Mouse (Mus musculus): ENCODE results near the gene Cdc42bpa. TPM values are rescaled to one million over a fixed set of nuclear protein-coding genes. Genes with fewer than 3 reads are reported as not detected.

Cdc42bpa gene
- polyA plus RNA-seq, 1 experiment: 80.2 TPM

DNA sequence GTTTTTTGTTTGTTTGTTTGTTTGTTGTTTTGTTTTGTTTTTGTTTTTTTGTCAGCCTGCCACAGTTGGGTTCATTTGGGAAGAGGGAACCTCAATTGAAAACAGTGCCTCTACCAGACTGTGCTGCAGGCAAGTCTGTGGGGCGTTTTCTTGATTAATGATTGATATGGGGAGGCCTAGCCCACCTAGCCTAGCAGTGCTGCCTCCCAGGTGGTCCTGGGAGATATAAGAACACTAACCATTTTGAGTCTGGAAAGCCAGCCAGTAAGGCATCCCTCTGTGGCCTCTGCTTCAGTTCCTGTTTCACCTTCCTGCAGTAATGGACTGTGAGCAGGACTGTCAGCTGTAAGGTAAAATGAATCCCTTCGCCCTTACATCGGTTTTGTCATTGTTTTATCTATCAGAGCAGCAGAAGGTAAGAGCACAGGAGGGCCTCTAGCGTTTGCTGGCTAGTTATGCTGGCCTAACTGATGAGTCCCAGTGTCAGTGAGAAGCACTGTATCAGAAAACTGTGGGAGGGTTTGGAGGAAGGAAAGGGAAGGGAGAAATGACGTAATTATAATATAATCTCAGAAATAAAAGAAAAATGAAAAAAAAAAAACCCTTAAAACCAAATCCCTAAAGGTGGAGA, 15.5 kb downstream of the Cdc42bpa start:
- no peak for TF ChIP-seq POLR2A (IDR thresholded peaks at IDR 0.05; ENCODE audit: insufficient read depth, low read depth, low read length)
- TF ChIP-seq CTCF (IDR thresholded peaks at IDR 0.05; ENCODE audit: insufficient read depth, low read depth, low read length): no peak
- Histone ChIP-seq H3K4me3 (ENCODE audit: insufficient read depth, low read depth, low read length) (no peak overlapping the region), H3K27ac (ENCODE audit: insufficient read depth, low read depth, low read length) (no peak overlapping the region), H3K4me1 (ENCODE audit: control insufficient read depth, insufficient read depth, low read length) (peaks cover 10% of the 10 kb centered on the region)
- 86% methylated on average over 5 of the region's 5 CpGs for WGBS

DNA sequence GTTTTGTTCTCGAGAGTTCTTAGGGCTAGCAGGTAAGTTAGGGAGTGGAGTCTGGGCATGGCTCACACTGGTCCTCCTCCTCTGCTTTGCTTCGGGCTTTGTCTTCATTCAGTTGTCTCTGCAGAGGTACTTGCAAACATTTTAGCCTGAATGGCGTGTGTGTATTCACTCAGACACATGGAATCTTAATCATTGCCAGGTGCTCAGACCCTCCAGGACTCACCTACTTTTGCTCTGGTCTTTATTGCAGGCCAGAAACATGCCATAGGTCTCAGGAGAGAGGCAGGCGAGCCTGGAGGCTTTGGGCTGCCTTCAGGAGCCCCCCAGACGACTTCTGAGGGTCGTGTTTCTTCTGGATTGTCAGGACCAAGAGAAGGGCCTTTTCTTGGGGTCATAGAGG, 17.2 kb downstream of the Cdc42bpa start:
- 87% methylated on average over 6 of the region's 6 CpGs for WGBS
- TF ChIP-seq POLR2A (IDR thresholded peaks at IDR 0.05; ENCODE audit: insufficient read depth, low read depth, low read length) (no peak), CTCF (IDR thresholded peaks at IDR 0.05; ENCODE audit: insufficient read depth, low read depth, low read length) (no peak)
- no peak overlapping the region for H3K4me3 ChIP-seq (ENCODE audit: insufficient read depth, low read depth, low read length)
- H3K27ac ChIP-seq (ENCODE audit: insufficient read depth, low read depth, low read length): no peak overlapping the region
- H3K4me1 ChIP-seq (ENCODE audit: control insufficient read depth, insufficient read depth, low read length): peaks cover 8% of the 10 kb centered on the region

DNA sequence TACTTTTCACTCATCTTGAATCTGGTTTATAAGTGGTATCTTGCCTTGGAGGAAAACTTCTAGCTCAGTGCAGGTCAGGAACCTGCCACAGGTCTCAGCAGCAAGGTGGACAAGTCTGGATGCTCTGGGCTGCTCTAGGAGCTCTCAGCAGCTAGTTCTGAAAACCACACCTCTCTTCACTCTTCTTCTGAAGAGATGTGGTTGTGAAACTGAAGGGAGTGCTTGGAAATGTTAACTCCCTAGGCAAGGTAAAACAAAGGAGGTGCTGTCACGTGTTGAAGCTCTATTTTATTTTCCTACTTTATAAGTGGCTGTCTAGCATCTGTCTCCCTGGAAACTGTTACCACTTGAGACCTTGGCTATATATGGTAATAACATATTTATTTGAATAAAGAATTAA, 18.5 kb downstream of the Cdc42bpa start:
- Histone ChIP-seq H3K4me3 (ENCODE audit: insufficient read depth, low read depth, low read length) (no peak overlapping the region), H3K4me1 (ENCODE audit: control insufficient read depth, insufficient read depth, low read length) (peaks cover 3% of the 10 kb centered on the region; the same call in 1 of the 2 replicates), H3K27ac (ENCODE audit: insufficient read depth, low read depth, low read length) (no peak overlapping the region)
- WGBS: 61% methylated on average over 1 of the region's 1 CpGs
- TF ChIP-seq POLR2A (IDR thresholded peaks at IDR 0.05; ENCODE audit: insufficient read depth, low read depth, low read length): no peak
- no peak for TF ChIP-seq CTCF (IDR thresholded peaks at IDR 0.05; ENCODE audit: insufficient read depth, low read depth, low read length)

DNA sequence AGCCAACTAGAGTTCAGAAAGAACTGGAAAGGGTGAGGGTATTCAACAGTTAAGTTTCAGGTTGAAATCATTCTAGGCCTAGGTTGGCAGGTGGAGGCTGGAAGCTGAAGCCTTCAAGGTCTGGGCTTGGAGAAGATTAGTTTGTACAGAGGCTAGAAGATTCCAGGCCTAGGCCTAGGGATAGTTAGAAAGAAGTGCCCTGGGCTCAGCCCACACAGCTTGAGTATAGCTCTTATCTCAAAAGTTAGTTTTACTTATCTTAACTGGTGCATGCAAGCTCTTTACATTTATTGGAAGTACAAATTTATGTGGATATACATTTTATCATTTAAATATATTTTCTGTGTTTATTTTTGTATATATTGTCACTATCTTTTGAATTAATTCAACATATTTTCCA, 21.4 kb downstream of the Cdc42bpa start:
- Histone ChIP-seq H3K4me3 (ENCODE audit: insufficient read depth, low read depth, low read length) (no peak overlapping the region), H3K27ac (ENCODE audit: insufficient read depth, low read depth, low read length) (no peak overlapping the region), H3K4me1 (ENCODE audit: control insufficient read depth, insufficient read depth, low read length) (peaks cover 2% of the 10 kb centered on the region; the same call in 1 of the 2 replicates)
- TF ChIP-seq CTCF (IDR thresholded peaks at IDR 0.05; ENCODE audit: insufficient read depth, low read depth, low read length) (no peak), POLR2A (IDR thresholded peaks at IDR 0.05; ENCODE audit: insufficient read depth, low read depth, low read length) (no peak)

DNA sequence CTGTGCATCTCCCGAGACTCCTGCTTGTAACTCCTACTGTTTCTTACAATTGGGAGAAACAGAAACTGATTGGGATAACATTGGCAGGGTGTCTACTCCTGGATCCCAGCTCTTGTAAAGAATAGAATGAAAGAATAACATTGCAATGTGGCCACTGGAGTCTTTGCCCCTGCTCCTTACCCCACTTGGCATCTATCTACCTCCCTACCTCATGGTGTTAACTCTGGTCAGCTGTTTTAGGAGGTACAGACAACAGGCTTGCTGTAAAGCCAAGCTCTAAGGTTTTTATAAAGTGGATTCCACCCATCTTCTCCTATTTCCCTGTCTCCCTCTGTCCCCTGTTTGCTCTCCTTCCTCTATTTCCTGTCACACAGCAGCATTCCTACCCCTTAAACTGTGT, 21.9 kb downstream of the Cdc42bpa start:
- Histone ChIP-seq H3K4me3 (ENCODE audit: insufficient read depth, low read depth, low read length) (no peak overlapping the region), H3K27ac (ENCODE audit: insufficient read depth, low read depth, low read length) (no peak overlapping the region), H3K4me1 (ENCODE audit: control insufficient read depth, insufficient read depth, low read length) (peaks cover 2% of the 10 kb centered on the region; the same call in 1 of the 2 replicates)
- TF ChIP-seq CTCF (IDR thresholded peaks at IDR 0.05; ENCODE audit: insufficient read depth, low read depth, low read length) (no peak), POLR2A (IDR thresholded peaks at IDR 0.05; ENCODE audit: insufficient read depth, low read depth, low read length) (no peak)
- 78% methylated on average over 1 of the region's 1 CpGs for WGBS

DNA sequence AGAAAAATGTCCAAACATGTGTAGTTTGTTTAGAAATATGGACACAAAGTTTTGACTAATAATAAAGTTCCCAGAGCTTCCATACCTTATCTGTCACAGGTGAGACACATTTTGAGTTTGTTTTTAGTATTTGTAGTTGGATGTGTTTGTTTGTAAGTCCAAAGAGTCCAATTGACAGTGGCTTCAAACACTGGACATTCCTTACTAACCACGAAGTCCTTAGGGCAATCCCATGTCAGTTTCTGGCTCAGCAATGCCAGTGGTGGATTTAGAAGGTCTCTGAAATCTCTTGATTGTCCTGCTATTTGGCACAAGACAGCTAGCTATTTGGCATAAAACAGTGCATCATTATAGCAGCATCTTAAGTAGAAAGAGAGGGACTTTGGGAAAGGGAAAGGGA, 22.7 kb downstream of the Cdc42bpa start:
- TF ChIP-seq CTCF (IDR thresholded peaks at IDR 0.05; ENCODE audit: insufficient read depth, low read depth, low read length): no peak
- no peak for TF ChIP-seq POLR2A (IDR thresholded peaks at IDR 0.05; ENCODE audit: insufficient read depth, low read depth, low read length)
- Histone ChIP-seq H3K4me3 (ENCODE audit: insufficient read depth, low read depth, low read length) (no peak overlapping the region), H3K4me1 (ENCODE audit: control insufficient read depth, insufficient read depth, low read length) (peaks cover 2% of the 10 kb centered on the region; the same call in 1 of the 2 replicates), H3K27ac (ENCODE audit: insufficient read depth, low read depth, low read length) (no peak overlapping the region)
- WGBS: 48% methylated on average over 1 of the region's 1 CpGs

DNA sequence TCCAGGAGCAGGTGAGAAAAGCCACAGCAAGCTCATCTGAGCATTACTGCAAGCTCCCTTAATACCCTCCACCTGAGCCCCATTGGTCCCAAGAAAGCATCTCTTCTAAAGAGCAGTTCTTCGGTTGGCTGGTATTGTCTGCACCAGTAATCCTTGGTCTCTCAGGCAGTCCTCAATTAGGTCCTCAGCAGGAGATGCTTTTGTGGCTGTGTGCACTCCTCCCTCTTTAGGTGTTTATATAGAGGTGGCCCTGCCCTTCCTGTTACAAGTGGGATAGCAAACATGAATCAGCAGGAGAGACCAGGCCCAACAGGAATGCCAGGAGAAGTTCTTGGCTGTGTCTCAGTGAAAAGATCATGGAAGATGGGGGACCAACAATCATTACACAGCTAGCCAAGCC, 23.9 kb downstream of the Cdc42bpa start:
- WGBS: 58% methylated on average over 1 of the region's 1 CpGs
- TF ChIP-seq CTCF (IDR thresholded peaks at IDR 0.05; ENCODE audit: insufficient read depth, low read depth, low read length) (no peak), POLR2A (IDR thresholded peaks at IDR 0.05; ENCODE audit: insufficient read depth, low read depth, low read length) (no peak)
- Histone ChIP-seq H3K4me3 (ENCODE audit: insufficient read depth, low read depth, low read length) (no peak overlapping the region), H3K4me1 (ENCODE audit: control insufficient read depth, insufficient read depth, low read length) (peaks cover 2% of the 10 kb centered on the region; the same call in 1 of the 2 replicates), H3K27ac (ENCODE audit: insufficient read depth, low read depth, low read length) (no peak overlapping the region)

DNA sequence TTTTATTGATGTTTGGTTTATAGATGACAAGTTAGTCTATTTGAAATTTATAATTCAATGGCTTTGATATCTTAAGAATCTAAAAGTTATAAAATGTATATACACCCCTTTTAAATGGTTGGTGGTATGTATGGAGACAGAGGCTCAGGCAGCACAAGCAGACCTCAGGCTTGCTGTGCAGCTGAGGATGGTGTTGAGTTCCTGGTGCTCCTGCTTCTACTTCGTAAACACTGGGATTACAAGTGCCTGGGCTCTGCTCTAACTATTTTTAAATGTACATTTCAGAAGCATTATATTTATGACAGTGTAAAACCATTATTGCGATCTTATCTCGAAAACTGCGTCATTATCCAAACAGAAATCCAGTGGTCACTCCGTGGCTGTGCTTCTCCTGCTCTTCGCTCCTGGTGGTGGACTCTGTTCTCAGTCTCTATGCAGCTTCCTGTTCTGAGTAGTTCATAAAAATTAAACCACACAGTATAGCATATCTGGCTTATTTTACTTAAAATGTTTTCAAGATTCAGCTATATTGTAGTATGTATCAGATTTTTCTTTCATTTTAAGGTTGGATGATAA, 31.5 kb downstream of the Cdc42bpa start:
- no peak overlapping the region for H3K27ac ChIP-seq (ENCODE audit: insufficient read depth, low read depth, low read length)
- H3K4me1 ChIP-seq (ENCODE audit: control insufficient read depth, insufficient read depth, low read length): no peaks in the 10 kb centered on the region
- H3K4me3 ChIP-seq (ENCODE audit: insufficient read depth, low read depth, low read length): no peak overlapping the region
- TF ChIP-seq CTCF (IDR thresholded peaks at IDR 0.05; ENCODE audit: insufficient read depth, low read depth, low read length): no peak
- TF ChIP-seq POLR2A (IDR thresholded peaks at IDR 0.05; ENCODE audit: insufficient read depth, low read depth, low read length): no peak
- 85% methylated on average over 6 of the region's 6 CpGs for WGBS

DNA sequence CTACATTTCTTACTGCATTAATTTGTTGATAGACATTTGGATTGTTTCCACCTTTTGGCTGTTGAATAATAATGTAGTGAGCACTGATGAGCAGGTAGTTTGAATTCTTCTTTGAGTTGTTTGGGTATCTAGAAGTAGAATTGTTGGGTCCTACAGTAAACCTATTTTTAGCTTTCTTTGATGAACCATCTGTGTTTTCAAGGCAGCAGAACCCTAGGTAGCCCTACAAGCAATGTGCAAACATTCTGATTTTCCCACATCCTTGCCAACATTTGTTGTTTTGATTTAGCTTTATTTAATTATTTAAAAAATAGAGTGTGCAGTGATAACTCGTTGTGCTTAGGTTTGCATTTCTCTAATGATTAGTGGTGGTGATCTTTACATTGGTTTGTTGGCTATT, 32.0 kb downstream of the Cdc42bpa start:
- 26% methylated on average over 1 of the region's 1 CpGs for WGBS
- no peaks in the 10 kb centered on the region for H3K4me1 ChIP-seq (ENCODE audit: control insufficient read depth, insufficient read depth, low read length)

More for the DNA sequence above, 32.0 kb downstream of the Cdc42bpa start:
- H3K4me3 ChIP-seq (ENCODE audit: insufficient read depth, low read depth, low read length): no peak overlapping the region
- H3K27ac ChIP-seq (ENCODE audit: insufficient read depth, low read depth, low read length): no peak overlapping the region
- TF ChIP-seq POLR2A (IDR thresholded peaks at IDR 0.05; ENCODE audit: insufficient read depth, low read depth, low read length): no peak

Measured in olfactory bulb, adult 2 months (tissue).